Mouse (Mus musculus): ENCODE measurements around the gene Ajap1. TPM values are rescaled to one million over a fixed set of nuclear protein-coding genes. Genes with fewer than 3 reads are reported as not detected.

Gene Ajap1
- polyA plus RNA-seq, 1 experiment from 2014 or later: 8.9 TPM

DNA sequence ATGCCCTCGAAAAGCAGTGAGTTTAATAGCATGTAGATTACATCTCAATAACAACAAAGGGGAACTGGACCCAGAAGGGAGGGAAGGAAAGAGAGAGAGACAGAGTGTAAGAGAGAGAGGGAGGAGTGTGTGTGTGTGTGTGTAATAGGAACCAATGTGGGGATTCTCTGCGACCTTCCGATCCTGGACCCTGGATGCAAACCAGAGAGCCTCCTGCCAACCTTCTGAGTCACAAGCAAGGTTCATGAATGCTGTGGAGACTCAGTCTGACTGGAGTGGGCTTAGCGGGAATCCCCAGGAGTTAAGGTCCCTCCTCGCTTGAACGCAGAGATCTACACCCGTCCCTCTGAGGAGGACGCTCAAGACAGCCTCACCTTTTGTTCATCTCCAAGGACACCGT is 45.4 kb downstream of the Ajap1 start:
- Histone ChIP-seq H3K4me3 (replicated peaks; ENCODE audit: low read depth, low read length) (no peak overlapping the region), H3K9ac (replicated peaks; ENCODE audit: low read length) (no peak overlapping the region), H3K4me2 (ENCODE audit: low read length) (no peak overlapping the region), H3K27ac (replicated peaks; ENCODE audit: low read depth, low read length) (no peak overlapping the region), H3K4me1 (ENCODE audit: control insufficient read depth, insufficient read depth, low read length) (peaks cover 25% of the 10 kb centered on the region), H3K36me3 (ENCODE audit: control insufficient read depth, insufficient read depth, low read length) (0 out of 2 replicates have a peak, but pooled peaks cover 3% of the 10 kb centered on the region), H3K27me3 (ENCODE audit: control insufficient read depth, insufficient read depth, low read length) (no peaks in the 10 kb centered on the region), H3K9me3 (ENCODE audit: control insufficient read depth, low read length) (no peaks in the 10 kb centered on the region)
- DNase-seq: no peak
- no peak for ATAC-seq (ENCODE audit: low FRiP score, low TSS enrichment)
- WGBS: 57% methylated on average over 9 of the region's 9 CpGs

DNA sequence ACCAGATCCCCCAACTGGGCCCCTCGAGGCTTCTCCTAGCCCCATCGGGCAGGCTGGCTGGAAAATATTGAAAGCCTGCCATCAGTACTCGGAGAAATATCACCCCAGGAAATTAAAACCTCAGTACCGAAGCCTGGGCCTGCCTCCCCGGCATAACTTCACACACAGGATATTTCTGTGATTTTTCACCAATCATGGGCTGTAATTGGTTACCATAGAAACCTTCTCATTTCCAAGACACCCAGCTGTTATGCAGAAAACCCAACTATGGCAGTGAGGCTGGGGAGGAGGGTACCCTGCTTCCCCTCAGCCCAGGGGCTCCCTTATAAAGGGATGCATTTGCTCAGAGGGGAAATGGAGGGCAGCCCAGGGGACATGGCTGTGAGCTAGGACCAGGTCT is 46.7 kb downstream of the Ajap1 start:
- 74% methylated on average over 5 of the region's 5 CpGs for WGBS
- Histone ChIP-seq H3K4me1 (ENCODE audit: control insufficient read depth, insufficient read depth, low read length) (peaks cover 25% of the 10 kb centered on the region), H3K9ac (replicated peaks; ENCODE audit: low read length) (no peak overlapping the region; the same call in 1 of the 2 replicates)

DNA sequence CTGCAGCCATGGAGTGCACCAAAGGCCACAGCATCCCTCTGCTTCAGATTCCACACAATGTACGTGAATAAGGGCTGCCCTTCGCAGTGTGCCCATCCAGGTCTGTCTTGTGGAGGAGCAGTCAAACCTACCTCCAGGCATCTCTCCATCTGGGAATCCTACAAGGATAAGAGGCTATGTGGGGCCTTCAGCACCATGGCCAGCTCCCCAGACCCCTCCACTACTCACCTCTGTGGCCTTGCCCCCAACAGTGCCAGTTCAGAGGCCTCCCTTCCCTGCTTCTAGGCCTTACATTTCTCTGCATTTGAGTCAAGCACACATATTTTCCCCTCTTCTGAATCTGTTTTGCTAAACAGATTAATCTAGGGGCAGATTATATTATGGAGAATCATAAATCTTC is 52.6 kb downstream of the Ajap1 start:
- Histone ChIP-seq H3K4me1 (ENCODE audit: control insufficient read depth, insufficient read depth, low read length) (0 out of 2 replicates have a peak, but pooled peaks cover under 1% of the 10 kb centered on the region), H3K4me3 (replicated peaks; ENCODE audit: low read depth, low read length) (no peak overlapping the region), H3K9ac (replicated peaks; ENCODE audit: low read length) (no peak overlapping the region), H3K27ac (replicated peaks; ENCODE audit: low read depth, low read length) (no peak overlapping the region), H3K4me2 (ENCODE audit: low read length) (no peak overlapping the region), H3K27me3 (ENCODE audit: control insufficient read depth, insufficient read depth, low read length) (no peaks in the 10 kb centered on the region), H3K9me3 (ENCODE audit: control insufficient read depth, low read length) (no peaks in the 10 kb centered on the region), H3K36me3 (ENCODE audit: control insufficient read depth, insufficient read depth, low read length) (0 out of 2 replicates have a peak, but pooled peaks cover 3% of the 10 kb centered on the region)
- 95% methylated on average over 2 of the region's 2 CpGs for WGBS
- DNase-seq: no peak
- ATAC-seq (ENCODE audit: low FRiP score, low TSS enrichment): no peak

More for the DNA sequence above, 46.7 kb downstream of the Ajap1 start:
- H3K27ac ChIP-seq (replicated peaks; ENCODE audit: low read depth, low read length): peak overlapping the region; percentile 57
- H3K4me3 ChIP-seq (replicated peaks; ENCODE audit: low read depth, low read length): no peak overlapping the region
- ATAC-seq (ENCODE audit: low FRiP score, low TSS enrichment) (no peak), DNase-seq (peak; percentile 45)
- no peaks in the 10 kb centered on the region for H3K27me3 ChIP-seq (ENCODE audit: control insufficient read depth, insufficient read depth, low read length)
- no peaks in the 10 kb centered on the region for H3K9me3 ChIP-seq (ENCODE audit: control insufficient read depth, low read length)
- H3K4me2 ChIP-seq (ENCODE audit: low read length): no peak overlapping the region
- 0 out of 2 replicates have a peak, but pooled peaks cover 3% of the 10 kb centered on the region for H3K36me3 ChIP-seq (ENCODE audit: control insufficient read depth, insufficient read depth, low read length)

DNA sequence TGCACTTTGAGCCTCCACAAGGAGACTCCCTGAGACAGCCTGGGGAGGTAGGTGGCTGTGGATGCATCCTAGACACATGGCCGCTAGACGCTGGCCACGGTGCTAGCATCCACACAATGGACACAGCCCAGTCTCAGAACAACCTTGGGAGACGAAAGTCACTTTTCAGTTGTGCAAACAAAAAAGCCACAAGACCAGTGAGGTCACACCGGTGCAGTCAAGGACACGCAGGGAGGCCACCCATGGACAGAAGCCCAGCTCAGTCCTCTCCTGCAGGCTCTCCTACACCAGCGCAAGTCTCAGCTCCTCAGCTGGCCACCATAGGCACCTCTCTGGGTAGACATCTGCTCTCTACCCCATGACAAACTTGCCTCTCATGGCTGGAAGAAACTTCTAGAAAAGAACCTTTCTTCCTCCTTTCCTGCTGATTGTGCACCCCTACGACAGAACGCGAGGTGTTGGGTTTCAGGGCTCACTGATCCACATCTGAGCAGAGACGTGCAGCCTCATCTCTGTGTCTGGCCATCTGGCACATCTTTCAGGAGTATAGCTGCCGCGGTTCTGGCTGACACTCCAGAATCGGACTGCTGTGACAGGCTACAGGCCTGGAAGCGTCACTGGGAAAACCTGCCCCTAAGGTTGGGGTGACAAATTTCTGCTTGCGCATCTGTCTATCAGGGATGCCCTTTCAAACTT is 56.5 kb downstream of the Ajap1 start:
- WGBS: 73% methylated on average over 16 of the region's 16 CpGs
- Histone ChIP-seq H3K4me2 (ENCODE audit: low read length) (no peak overlapping the region), H3K27me3 (ENCODE audit: control insufficient read depth, insufficient read depth, low read length) (no peaks in the 10 kb centered on the region), H3K4me3 (replicated peaks; ENCODE audit: low read depth, low read length) (no peak overlapping the region), H3K4me1 (ENCODE audit: control insufficient read depth, insufficient read depth, low read length) (no peaks in the 10 kb centered on the region), H3K9me3 (ENCODE audit: control insufficient read depth, low read length) (no peaks in the 10 kb centered on the region), H3K27ac (replicated peaks; ENCODE audit: low read depth, low read length) (no peak overlapping the region), H3K36me3 (ENCODE audit: control insufficient read depth, insufficient read depth, low read length) (no peaks in the 10 kb centered on the region), H3K9ac (replicated peaks; ENCODE audit: low read length) (no peak overlapping the region)
- no peak for ATAC-seq (ENCODE audit: low FRiP score, low TSS enrichment)
- DNase-seq: no peak

DNA sequence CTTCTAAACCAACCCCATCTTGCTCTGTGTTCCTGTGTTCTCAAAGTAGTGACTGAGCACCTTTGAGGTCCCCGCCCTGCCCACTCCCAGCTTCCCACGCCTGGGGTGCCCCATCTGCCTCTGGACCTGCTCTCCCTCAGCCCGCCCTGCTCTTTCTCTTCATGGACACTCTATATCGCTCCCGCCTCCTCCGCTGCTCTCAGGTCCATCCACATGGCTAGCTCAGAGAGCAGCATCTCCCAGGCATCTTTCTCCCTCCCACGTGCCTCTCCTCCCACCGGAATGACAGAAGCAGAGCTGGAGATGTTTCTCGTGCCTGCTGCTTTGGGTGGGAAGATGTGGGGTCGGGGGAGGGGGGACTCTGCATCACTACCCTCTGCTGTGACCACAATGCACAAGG is 58.3 kb downstream of the Ajap1 start:
- H3K27me3 ChIP-seq (ENCODE audit: control insufficient read depth, insufficient read depth, low read length): no peaks in the 10 kb centered on the region
- no peaks in the 10 kb centered on the region for H3K36me3 ChIP-seq (ENCODE audit: control insufficient read depth, insufficient read depth, low read length)
- no peak for ATAC-seq (ENCODE audit: low FRiP score, low TSS enrichment)
- H3K9ac ChIP-seq (replicated peaks; ENCODE audit: low read length): no peak overlapping the region
- no peak for DNase-seq
- H3K27ac ChIP-seq (replicated peaks; ENCODE audit: low read depth, low read length): no peak overlapping the region
- WGBS: 90% methylated on average over 10 of the region's 10 CpGs
- H3K9me3 ChIP-seq (ENCODE audit: control insufficient read depth, low read length): no peaks in the 10 kb centered on the region
- H3K4me1 ChIP-seq (ENCODE audit: control insufficient read depth, insufficient read depth, low read length): no peaks in the 10 kb centered on the region
- H3K4me3 ChIP-seq (replicated peaks; ENCODE audit: low read depth, low read length): no peak overlapping the region
- H3K4me2 ChIP-seq (ENCODE audit: low read length): no peak overlapping the region

DNA sequence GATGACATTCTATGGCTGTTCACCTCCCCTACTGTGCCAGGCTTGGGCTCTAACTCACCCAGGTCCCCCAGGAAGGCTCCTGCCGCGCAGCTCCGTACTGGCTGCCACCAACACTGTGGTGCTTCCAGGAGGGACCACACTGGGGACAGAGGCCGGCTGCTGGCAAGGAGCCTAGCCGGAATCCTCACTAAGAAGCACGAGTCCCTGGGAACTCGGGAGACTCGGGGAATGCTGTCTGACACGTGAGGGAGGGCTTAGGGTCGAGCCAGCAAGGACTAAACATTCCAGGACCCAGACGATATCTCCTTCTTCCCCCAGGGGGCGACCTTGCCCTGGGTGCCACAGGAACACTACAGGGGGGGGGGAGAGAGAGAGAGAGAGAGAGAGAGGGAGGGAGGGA is 64.7 kb downstream of the Ajap1 start:
- ATAC-seq (ENCODE audit: low FRiP score, low TSS enrichment): no peak

DNA sequence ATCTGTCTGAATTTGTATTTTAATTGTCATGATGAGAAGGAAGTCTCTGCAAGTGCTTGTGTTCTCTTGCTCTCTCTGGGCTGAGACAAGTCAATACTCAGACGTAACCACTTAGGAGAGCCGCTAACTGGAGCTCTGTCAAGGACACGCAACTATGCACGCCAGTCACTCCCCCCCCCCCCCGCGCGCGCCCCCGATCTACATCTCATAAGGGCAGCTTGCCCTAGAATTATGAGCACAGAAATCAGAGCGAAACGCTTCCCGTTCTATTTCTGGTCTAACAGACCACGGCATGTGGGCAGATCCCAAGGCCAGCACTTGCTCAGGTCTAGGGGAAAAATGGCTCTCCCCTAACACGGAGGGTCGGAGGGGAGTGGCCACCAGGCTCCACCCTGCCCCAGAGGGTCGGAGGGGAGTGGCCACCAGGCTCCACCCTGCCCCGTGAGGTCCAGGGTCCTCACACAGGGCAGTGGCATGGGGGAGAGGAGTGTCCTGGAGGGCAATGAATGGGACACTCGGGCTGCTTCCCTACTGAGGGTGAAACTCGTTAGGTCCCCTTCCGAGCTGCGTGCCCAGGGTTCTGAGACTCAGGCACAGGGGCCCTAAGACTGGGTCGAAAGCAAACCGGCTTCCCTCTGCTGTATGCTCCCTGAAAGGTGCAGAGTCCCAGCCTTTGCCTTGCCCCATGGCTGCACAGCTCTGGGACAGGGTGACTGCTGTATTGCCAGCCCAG is 65.3 kb downstream of the Ajap1 start:
- 0 out of 2 replicates have a peak, but pooled peaks have one; percentile 47 for ATAC-seq (ENCODE audit: low FRiP score, low TSS enrichment)
- DNase-seq: peak; percentile 33
- 5% methylated on average over 23 of the region's 23 CpGs for WGBS
- peak overlapping the region; percentile 6; the same call in 1 of the 2 replicates for H3K9ac ChIP-seq (replicated peaks; ENCODE audit: low read length)
- peak overlapping the region; percentile 45 for H3K4me2 ChIP-seq (ENCODE audit: low read length)
- H3K27me3 ChIP-seq (ENCODE audit: control insufficient read depth, insufficient read depth, low read length): no peaks in the 10 kb centered on the region
- no peak overlapping the region for H3K27ac ChIP-seq (replicated peaks; ENCODE audit: low read depth, low read length)
- 0 out of 2 replicates have a peak overlapping the region, but pooled peaks have one; percentile 12 for H3K4me3 ChIP-seq (replicated peaks; ENCODE audit: low read depth, low read length)
- H3K36me3 ChIP-seq (ENCODE audit: control insufficient read depth, insufficient read depth, low read length): no peaks in the 10 kb centered on the region
- peaks cover 12% of the 10 kb centered on the region for H3K4me1 ChIP-seq (ENCODE audit: control insufficient read depth, insufficient read depth, low read length)
- H3K9me3 ChIP-seq (ENCODE audit: control insufficient read depth, low read length): no peaks in the 10 kb centered on the region

More for the DNA sequence above, 64.7 kb downstream of the Ajap1 start:
- no peak overlapping the region for H3K27ac ChIP-seq (replicated peaks; ENCODE audit: low read depth, low read length)
- peak overlapping the region; percentile 45 for H3K4me2 ChIP-seq (ENCODE audit: low read length)
- no peaks in the 10 kb centered on the region for H3K27me3 ChIP-seq (ENCODE audit: control insufficient read depth, insufficient read depth, low read length)
- no peak overlapping the region for H3K4me3 ChIP-seq (replicated peaks; ENCODE audit: low read depth, low read length)
- 0 out of 2 replicates have a peak overlapping the region, but pooled peaks have one; percentile 6 for H3K9ac ChIP-seq (replicated peaks; ENCODE audit: low read length)
- H3K4me1 ChIP-seq (ENCODE audit: control insufficient read depth, insufficient read depth, low read length): peaks cover 12% of the 10 kb centered on the region
- WGBS: 5% methylated on average over 11 of the region's 12 CpGs
- peak; percentile 68 for DNase-seq
- H3K36me3 ChIP-seq (ENCODE audit: control insufficient read depth, insufficient read depth, low read length): no peaks in the 10 kb centered on the region
- no peaks in the 10 kb centered on the region for H3K9me3 ChIP-seq (ENCODE audit: control insufficient read depth, low read length)

DNA sequence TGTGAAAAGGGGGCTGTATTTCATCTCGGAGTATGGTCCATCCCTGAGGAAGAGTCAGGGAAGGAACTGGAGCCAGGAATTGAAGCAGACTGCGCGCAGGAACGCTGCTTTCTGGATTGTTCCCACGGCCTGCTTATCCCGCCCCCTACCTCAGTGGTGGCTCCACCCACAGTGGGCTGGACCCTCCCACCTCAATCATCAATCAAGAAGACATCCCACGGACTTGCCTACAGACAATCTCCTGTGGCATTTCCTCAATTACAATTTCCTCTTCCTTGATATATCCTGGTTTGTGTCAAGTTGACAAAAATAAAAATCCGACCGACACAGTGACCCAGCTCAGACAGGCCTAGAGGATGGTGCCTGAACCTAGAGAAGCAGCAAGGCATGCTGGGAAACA is 66.5 kb downstream of the Ajap1 start:
- no peak for DNase-seq
- H3K36me3 ChIP-seq (ENCODE audit: control insufficient read depth, insufficient read depth, low read length): no peaks in the 10 kb centered on the region
- H3K27me3 ChIP-seq (ENCODE audit: control insufficient read depth, insufficient read depth, low read length): no peaks in the 10 kb centered on the region
- H3K9ac ChIP-seq (replicated peaks; ENCODE audit: low read length): no peak overlapping the region
- WGBS: 72% methylated on average over 9 of the region's 9 CpGs
- ATAC-seq (ENCODE audit: low FRiP score, low TSS enrichment): no peak
- peaks cover 12% of the 10 kb centered on the region for H3K4me1 ChIP-seq (ENCODE audit: control insufficient read depth, insufficient read depth, low read length)
- no peak overlapping the region for H3K4me3 ChIP-seq (replicated peaks; ENCODE audit: low read depth, low read length)
- no peaks in the 10 kb centered on the region for H3K9me3 ChIP-seq (ENCODE audit: control insufficient read depth, low read length)
- H3K4me2 ChIP-seq (ENCODE audit: low read length): no peak overlapping the region
- no peak overlapping the region for H3K27ac ChIP-seq (replicated peaks; ENCODE audit: low read depth, low read length)

All from midbrain, embryonic 14.5 days (tissue).